Mouse (Mus musculus) stomach, postnatal 0 days (tissue): Measurements from ENCODE around the gene Gm3625.

Experiments
- CTCF ChIP-seq: IDR thresholded peaks from 2 replicates; pipeline ENCODE4 v1.5.1; 2016; ENCODE audit warnings: antibody characterized with exemption, low read depth, mild to moderate bottlenecking, moderate library complexity
- EP300 ChIP-seq: optimal IDR thresholded peaks from 2 replicates; pipeline ENCODE3; 2016; ENCODE audit warnings: antibody characterized with exemption

- TF ChIP-seq CTCF, result peak; percentile 91
- TF ChIP-seq EP300, result no peak
These were observed 44.4 kb downstream of the Gm3625 start for GRCm38 (mm10) chr12:4548053-4549013.
